Mouse (Mus musculus) myocyte (in vitro differentiated cells): Measurements from ENCODE around the gene Tmem181a.

ENCODE experiments used
- E2F4 ChIP-seq: IDR thresholded peaks from one replicate; pipeline ENCODE4 v1.6.1; 2011; ENCODE audit warnings: mild to moderate bottlenecking, control low read depth, moderate library complexity; ENCODE audit not compliant: insufficient read depth
- MYOG ChIP-seq, 3 experiments: IDR thresholded peaks; one replicate each; pipeline ENCODE4 v1.6.1; 2011; ENCODE audit warnings: control low read depth in 2 of 3, low read depth in 2 of 3, mild to moderate bottlenecking in 2 of 3; ENCODE audit not compliant: insufficient read length in 2 of 3, control insufficient read depth in 1 of 3, insufficient read depth in 1 of 3
- POLR2A ChIP-seq: IDR thresholded peaks from one replicate; pipeline ENCODE4 v1.6.1; 2011; ENCODE audit warnings: low read depth, mild to moderate bottlenecking, control low read depth, moderate library complexity; ENCODE audit not compliant: insufficient read length
- USF1 ChIP-seq: IDR thresholded peaks from one replicate; pipeline ENCODE4 v1.6.1; 2011; ENCODE audit warnings: low read depth, mild to moderate bottlenecking, control low read depth, moderate library complexity

- TF ChIP-seq POLR2A (no peak), USF1 (no peak), E2F4 (no peak), MYOG (IDR thresholded peaks at IDR 0.05; ENCODE audit: control insufficient read depth in 1 of 3, insufficient read depth in 1 of 3, insufficient read length in 2 of 3, low read depth in 2 of 3) (no peak)
Measured at GRCm38 (mm10) chr17:6215640-6216039, 41.0 kb upstream of the Tmem181a start.
